In genomic region chr12:100539158-100539714, GRCm38 (mm10) we compare ENCODE assay signal across 14 mouse cellular contexts. TPM values are rescaled to one million over a fixed set of nuclear protein-coding genes. Genes with fewer than 3 reads are reported as not detected.
DNase-seq lines count a peak whose midpoint lies in the region; ATAC-seq lines count a peak whose summit lies in the region.
"Had no signal": no experiment of that assay in that cellular context is flagged by ENCODE, and none has a peak within 500 bp of the region (broad histone marks: within the 10 kb centered on the region; RNA-seq: fewer than 3 reads in every experiment).

No protein-coding gene starts in this region.

- peak overlapping the region; percentile 48 for H3K27ac ChIP-seq in heart, embryonic 13.5 days (replicated peaks)
- peak overlapping the region; percentile 84 for H3K27ac ChIP-seq in kidney, embryonic 16.5 days (ENCODE audit: low read length)
- H3K27ac ChIP-seq in neural tube, embryonic 15.5 days (replicated peaks) = no peak overlapping the region
- H3K27ac ChIP-seq in forebrain, embryonic 15.5 days (replicated peaks) = no peak overlapping the region

- no peak for ATAC-seq in heart, embryonic 13.5 days (ENCODE audit: extremely low read depth, insufficient number of reproducible peaks, low FRiP score, low TSS enrichment)
- ATAC-seq in kidney, embryonic 16.5 days (ENCODE audit: low FRiP score, low TSS enrichment) = no peak
- ATAC-seq in neural tube, embryonic 15.5 days (ENCODE audit: low FRiP score) = no peak
- ATAC-seq in forebrain, embryonic 15.5 days (replicated peaks) = no peak
- ATAC-seq: forebrain, postnatal 0 days; inflammation-experienced regulatory T-cells, adult 6 months had no signal

- intact Hi-C loops in heart, postnatal 25 days (cut with DNase I) = no loop called here

- no peak overlapping the region for H3K9ac ChIP-seq in heart, embryonic 13.5 days
- H3K9ac ChIP-seq in kidney, embryonic 16.5 days (replicated peaks; ENCODE audit: low read length) = no peak overlapping the region
- H3K9ac ChIP-seq in neural tube, embryonic 15.5 days (replicated peaks) = no peak overlapping the region
- H3K9ac ChIP-seq in forebrain, embryonic 15.5 days (replicated peaks) = no peak overlapping the region
- H3K9ac ChIP-seq: forebrain, postnatal 0 days had no signal

- H3K4me2 ChIP-seq in heart, embryonic 13.5 days = no peak overlapping the region
- H3K4me2 ChIP-seq in kidney, embryonic 16.5 days (replicated peaks; ENCODE audit: low read depth, low read length) = no peak overlapping the region; the same call in 1 of the 2 replicates
- H3K4me2 ChIP-seq in neural tube, embryonic 15.5 days = no peak overlapping the region
- H3K4me2 ChIP-seq in forebrain, embryonic 15.5 days (replicated peaks) = no peak overlapping the region

- no peaks in the 10 kb centered on the region for H3K9me3 ChIP-seq in heart, embryonic 13.5 days
- H3K9me3 ChIP-seq in kidney, embryonic 16.5 days (ENCODE audit: low read length) = no peaks in the 10 kb centered on the region
- no peaks in the 10 kb centered on the region for H3K9me3 ChIP-seq in neural tube, embryonic 15.5 days (replicated peaks)
- H3K9me3 ChIP-seq in forebrain, embryonic 15.5 days = no peaks in the 10 kb centered on the region

- no peak for DNase-seq in heart, postnatal 25 days (ENCODE audit: low spot score)
- DNase-seq in kidney, adult 11 months = no peak
- DNase-seq in neural tube, embryonic 10.5 days (ENCODE audit: extremely low spot score, low spot score) = peak; percentile 12
- DNase-seq: adrenal gland, postnatal 14 days; cerebellum, adult 9-10 months; embryo, embryonic 11 days; forebrain, postnatal 0 days; thymus, adult 18-20 months had no signal

- H3K27me3 ChIP-seq in heart, embryonic 13.5 days (replicated peaks) = no peaks in the 10 kb centered on the region
- H3K27me3 ChIP-seq in kidney, embryonic 16.5 days (ENCODE audit: insufficient read depth, low read length) = no peaks in the 10 kb centered on the region
- no peaks in the 10 kb centered on the region for H3K27me3 ChIP-seq in neural tube, embryonic 15.5 days (replicated peaks)
- H3K27me3 ChIP-seq in forebrain, embryonic 15.5 days = no peaks in the 10 kb centered on the region

- no peak overlapping the region for H3K4me3 ChIP-seq in heart, embryonic 13.5 days
- no peak overlapping the region for H3K4me3 ChIP-seq in kidney, embryonic 16.5 days (ENCODE audit: low read length)
- no peak overlapping the region for H3K4me3 ChIP-seq in neural tube, embryonic 15.5 days (replicated peaks)
- no peak overlapping the region for H3K4me3 ChIP-seq in forebrain, embryonic 15.5 days
- H3K4me3 ChIP-seq: erythroblast, embryonic 14.5 days had no signal

- no peaks in the 10 kb centered on the region for H3K36me3 ChIP-seq in heart, embryonic 13.5 days
- H3K36me3 ChIP-seq in kidney, embryonic 16.5 days (ENCODE audit: insufficient read depth, low read length) = no peaks in the 10 kb centered on the region
- no peaks in the 10 kb centered on the region for H3K36me3 ChIP-seq in neural tube, embryonic 15.5 days
- no peaks in the 10 kb centered on the region for H3K36me3 ChIP-seq in forebrain, embryonic 15.5 days

- H3K4me1 ChIP-seq in heart, embryonic 13.5 days = peaks cover 37% of the 10 kb centered on the region
- peaks cover 19% of the 10 kb centered on the region for H3K4me1 ChIP-seq in kidney, embryonic 16.5 days (ENCODE audit: insufficient read depth, low read length)
- H3K4me1 ChIP-seq in neural tube, embryonic 15.5 days = 0 out of 2 replicates have a peak, but pooled peaks cover 4% of the 10 kb centered on the region
- no peaks in the 10 kb centered on the region for H3K4me1 ChIP-seq in forebrain, embryonic 15.5 days

- 51% methylated on average over 9 of the region's 9 CpGs for WGBS in heart, embryonic 13.5 days
- 10% methylated on average over 9 of the region's 9 CpGs for WGBS in kidney, embryonic 16.5 days
- WGBS in neural tube, embryonic 15.5 days = 69% methylated on average over 9 of the region's 9 CpGs
- WGBS in forebrain, embryonic 15.5 days = 74% methylated on average over 9 of the region's 9 CpGs

RNA-seq across cellular contexts. Expression of gene Ttc7b, which starts 18.6 kb away (rescaled TPM):
- 6.2 and 6.5 TPM in 2 replicates for polyA plus RNA-seq in heart, embryonic 13.5 days (2015; fragmentation: Nextera tagmentation; extraction: Ambion mirVana)
- 10 to 100 TPM; 78.9 to 81.0 TPM for total RNA-seq in heart, postnatal 25 days (2021)
- polyA plus RNA-seq in kidney, embryonic 16.5 days (2015; fragmentation: Nextera tagmentation; extraction: Ambion mirVana) = 3.9 and 4.7 TPM in 2 replicates
- polyA plus RNA-seq in neural tube, embryonic 15.5 days (2015; fragmentation: Nextera tagmentation; extraction: Ambion mirVana) = 7.3 and 10.2 TPM in 2 replicates
- 6.5 and 8.2 TPM in 2 replicates for polyA plus RNA-seq in forebrain, embryonic 15.5 days (2015; fragmentation: Nextera tagmentation; extraction: Ambion mirVana)

Comparison
In these comparisons a context has a peak if more than half of its experiments do, and no peak if none do; other contexts are left out.
1. H3K27ac ChIP-seq: peak in heart, embryonic 13.5 days (single experiment) and kidney, embryonic 16.5 days (single experiment); none in neural tube, embryonic 15.5 days (single experiment) and forebrain, embryonic 15.5 days (single experiment).